Mouse (Mus musculus) myocyte (in vitro differentiated cells): ENCODE data around the gene Psmb3.

Source experiments
- CEBPB ChIP-seq: IDR thresholded peaks from 2 replicates; pipeline ENCODE4 v1.6.1; 2011; ENCODE audit warnings: mild to moderate bottlenecking, moderate library complexity; ENCODE audit not compliant: poor library complexity, insufficient read depth, severe bottlenecking
- E2F4 ChIP-seq: IDR thresholded peaks from one replicate; pipeline ENCODE4 v1.6.1; 2011; ENCODE audit warnings: mild to moderate bottlenecking, control low read depth, moderate library complexity; ENCODE audit not compliant: insufficient read depth
- MAX ChIP-seq: IDR thresholded peaks from one replicate; pipeline ENCODE4 v1.6.1; 2011; ENCODE audit warnings: low read depth, mild to moderate bottlenecking, control low read depth
- MYOD1 ChIP-seq, 3 experiments: IDR thresholded peaks; one replicate each; pipeline ENCODE4 v1.6.1; 2011; ENCODE audit warnings: control low read depth in 2 of 3, low read depth in 2 of 3, mild to moderate bottlenecking in 2 of 3, moderate library complexity in 1 of 3; ENCODE audit not compliant: insufficient read length in 2 of 3, control insufficient read depth in 1 of 3
- MYOG ChIP-seq, 3 experiments: IDR thresholded peaks; one replicate each; pipeline ENCODE4 v1.6.1; 2011; ENCODE audit warnings: control low read depth in 2 of 3, low read depth in 2 of 3, mild to moderate bottlenecking in 2 of 3; ENCODE audit not compliant: insufficient read length in 2 of 3, control insufficient read depth in 1 of 3, insufficient read depth in 1 of 3
- POLR2A ChIP-seq: IDR thresholded peaks from one replicate; pipeline ENCODE4 v1.6.1; 2011; ENCODE audit warnings: low read depth, mild to moderate bottlenecking, control low read depth, moderate library complexity; ENCODE audit not compliant: insufficient read length
- POLR2AphosphoS2 ChIP-seq: IDR thresholded peaks from one replicate; pipeline ENCODE4 v1.6.1; 2011; ENCODE audit warnings: low read depth, control low read depth; ENCODE audit not compliant: insufficient read length
- REST ChIP-seq: IDR thresholded peaks from one replicate; pipeline ENCODE4 v1.6.1; 2011; ENCODE audit warnings: mild to moderate bottlenecking, control low read depth, moderate library complexity; ENCODE audit not compliant: insufficient read depth, insufficient read length
- SRF ChIP-seq: IDR thresholded peaks from one replicate; pipeline ENCODE4 v1.6.1; 2011; ENCODE audit warnings: low read depth; ENCODE audit not compliant: control insufficient read depth, insufficient read length
- TCF12 ChIP-seq: IDR thresholded peaks from one replicate; pipeline ENCODE4 v1.6.1; 2011; ENCODE audit warnings: mild to moderate bottlenecking, control low read depth; ENCODE audit not compliant: poor library complexity, insufficient read depth, severe bottlenecking
- TCF3 ChIP-seq: IDR thresholded peaks from one replicate; pipeline ENCODE4 v1.6.1; 2011; ENCODE audit warnings: low read depth, control low read depth; ENCODE audit not compliant: insufficient read length
- USF1 ChIP-seq: IDR thresholded peaks from one replicate; pipeline ENCODE4 v1.6.1; 2011; ENCODE audit warnings: low read depth, mild to moderate bottlenecking, control low read depth, moderate library complexity

GRCm38 (mm10) chr11:97654210-97654609 is 49.0 kb upstream of the Psmb3 start:
- TF ChIP-seq CEBPB (no peak), USF1 (no peak), MAX (no peak), POLR2A (no peak), MYOG (IDR thresholded peaks at IDR 0.05; ENCODE audit: control insufficient read depth in 1 of 3, insufficient read depth in 1 of 3, insufficient read length in 2 of 3, low read depth in 2 of 3) (no peak), E2F4 (no peak), REST (no peak), POLR2AphosphoS2 (no peak), TCF12 (no peak), MYOD1 (IDR thresholded peaks at IDR 0.05; ENCODE audit: control insufficient read depth in 1 of 3, insufficient read length in 2 of 3, low read depth in 2 of 3) (no peak), SRF (no peak), TCF3 (no peak)
